Mouse (Mus musculus) adipocyte (in vitro differentiated cells): ENCODE data around the gene Psma5.

Experiments used
- DNase-seq: peaks from one replicate; pipeline ENCODE4 v3.0.0-alpha.2; 2016; ENCODE audit warnings: low spot score

Gene Psma5

GRCm38 (mm10) chr3:108306387-108306786 is 49.7 kb downstream of the Psma5 start:
- DNase-seq, result peak; percentile 79

GRCm38 (mm10) chr3:108307485-108307884 is 50.8 kb downstream of the Psma5 start:
- no peak for DNase-seq

GRCm38 (mm10) chr3:108310921-108311341 is 54.2 kb downstream of the Psma5 start:
- DNase-seq, result peak; percentile 95

GRCm38 (mm10) chr3:108311688-108312087 is 55.0 kb downstream of the Psma5 start:
- peak; percentile 85 for DNase-seq

GRCm38 (mm10) chr3:108312414-108312813 is 55.7 kb downstream of the Psma5 start:
- no peak for DNase-seq

GRCm38 (mm10) chr3:108313138-108313537 is 56.4 kb downstream of the Psma5 start:
- DNase-seq, result no peak

- DNase-seq, result no peak
Observed at GRCm38 (mm10) chr3:108314038-108314675, 57.4 kb downstream of the Psma5 start.

- no peak for DNase-seq
Observed at GRCm38 (mm10) chr3:108318517-108318916, 61.8 kb downstream of the Psma5 start.

GRCm38 (mm10) chr3:108321671-108322070 is 64.9 kb downstream of the Psma5 start:
- no peak for DNase-seq

- DNase-seq, result no peak
Observed at GRCm38 (mm10) chr3:108322136-108322535, 65.4 kb downstream of the Psma5 start.

GRCm38 (mm10) chr3:108322962-108323361 is 66.2 kb downstream of the Psma5 start:
- peak; percentile 46 for DNase-seq

- DNase-seq, result no peak
Observed at GRCm38 (mm10) chr3:108324837-108325236, 68.1 kb downstream of the Psma5 start.

- no peak for DNase-seq
Observed at GRCm38 (mm10) chr3:108325521-108325920, 68.8 kb downstream of the Psma5 start.

GRCm38 (mm10) chr3:108327275-108327674 is 70.5 kb downstream of the Psma5 start:
- no peak for DNase-seq

- DNase-seq, result peak; percentile 79
Observed at GRCm38 (mm10) chr3:108327916-108328315, 71.2 kb downstream of the Psma5 start.

- DNase-seq, result no peak
Observed at GRCm38 (mm10) chr3:108328441-108328841, 71.7 kb downstream of the Psma5 start.
